Mouse (Mus musculus) forebrain, embryonic 15.5 days (tissue): ENCODE data around the gene Pkd2l1. TPM values are rescaled to one million over a fixed set of nuclear protein-coding genes. Genes with fewer than 3 reads are reported as not detected.

Experiments
- ATAC-seq: fragments of 200-750 bp; cut with Nextera tagmentation; replicated peaks from 2 replicates; pipeline ENCODE4 v1.8.0; 2017; ENCODE audit warnings: mild to moderate bottlenecking, moderate TSS enrichment, moderate library complexity
- H3K27ac ChIP-seq: fragments of 300-500 bp; sonication (generic); replicated peaks from 2 replicates; pipeline ENCODE4 v1.5.1; 2015; ENCODE audit warnings: mild to moderate bottlenecking, inconsistent platforms
- H3K27me3 ChIP-seq: fragments of 300-500 bp; sonication (generic); 2 replicates; pipeline ENCODE4 v1.6.1; 2015; ENCODE audit warnings: inconsistent platforms
- H3K36me3 ChIP-seq: fragments of 300-500 bp; sonication (generic); 2 replicates; pipeline ENCODE4 v1.6.1; 2015; ENCODE audit warnings: mild to moderate bottlenecking, inconsistent platforms
- H3K4me1 ChIP-seq: fragments of 300-500 bp; sonication (generic); 2 replicates; pipeline ENCODE4 v1.6.1; 2015; ENCODE audit warnings: inconsistent platforms
- H3K4me2 ChIP-seq: fragments of 300-500 bp; sonication (generic); replicated peaks from 2 replicates; pipeline ENCODE4 v1.6.1; 2015; ENCODE audit warnings: mild to moderate bottlenecking, inconsistent platforms
- H3K4me3 ChIP-seq: fragments of 300-500 bp; sonication (generic); 2 replicates; pipeline ENCODE4 v1.5.1; 2015; ENCODE audit warnings: mild to moderate bottlenecking, inconsistent platforms
- H3K9ac ChIP-seq: fragments of 300-500 bp; sonication (generic); replicated peaks from 2 replicates; pipeline ENCODE4 v1.6.1; 2015; ENCODE audit warnings: mild to moderate bottlenecking, inconsistent platforms
- H3K9me3 ChIP-seq: fragments of 300-500 bp; sonication (generic); 2 replicates; pipeline ENCODE4 v1.6.1; 2016; ENCODE audit warnings: inconsistent platforms
- WGBS: fragments of 180-500 bp; shearing (Covaris S2); methylation state at CpG from one replicate; pipeline ENCODE4 v1.1.7; 2015; ENCODE audit warnings: mixed read lengths; 5-methylcytosine and 5-hydroxymethylcytosine counted together
- polyA plus RNA-seq: library from polyadenylated mRNA; unstranded; fragments of >200 nt; fragmentation: Nextera tagmentation; extraction: Ambion mirVana; gene quantifications from 2 replicates; pipeline ENCODE4 v1.2.1, GENCODE M21; 2015

The Pkd2l1 gene
- polyA plus RNA-seq, 1 experiment from 2014 or later, result 0.13 TPM

DNA sequence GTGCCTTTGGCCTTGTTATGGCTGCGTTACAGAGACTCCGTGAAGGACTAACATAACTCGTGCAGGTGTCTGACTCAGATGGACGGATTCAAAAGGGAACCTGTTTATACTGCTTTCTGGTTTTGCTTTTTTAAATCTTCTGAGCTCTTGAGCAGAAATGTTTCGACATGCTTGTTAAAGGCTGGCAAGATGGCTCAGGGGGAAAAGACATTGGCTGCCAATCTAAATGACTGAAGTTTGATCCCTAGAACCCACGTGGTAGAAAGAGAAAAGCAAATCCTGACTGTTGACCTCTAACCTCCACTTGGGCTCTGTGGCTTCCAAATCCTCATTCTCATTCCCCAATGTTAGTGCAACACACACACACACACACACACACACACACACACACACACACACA lies 6.3 kb upstream of the Pkd2l1 start:
- ATAC-seq, result no peak
- Histone ChIP-seq H3K36me3 (no peaks in the 10 kb centered on the region), H3K4me1 (no peaks in the 10 kb centered on the region), H3K9me3 (no peaks in the 10 kb centered on the region), H3K4me3 (no peak overlapping the region), H3K9ac (no peak overlapping the region), H3K4me2 (no peak overlapping the region), H3K27ac (no peak overlapping the region), H3K27me3 (no peaks in the 10 kb centered on the region)
- WGBS, result 96% methylated on average over 6 of the region's 6 CpGs

DNA sequence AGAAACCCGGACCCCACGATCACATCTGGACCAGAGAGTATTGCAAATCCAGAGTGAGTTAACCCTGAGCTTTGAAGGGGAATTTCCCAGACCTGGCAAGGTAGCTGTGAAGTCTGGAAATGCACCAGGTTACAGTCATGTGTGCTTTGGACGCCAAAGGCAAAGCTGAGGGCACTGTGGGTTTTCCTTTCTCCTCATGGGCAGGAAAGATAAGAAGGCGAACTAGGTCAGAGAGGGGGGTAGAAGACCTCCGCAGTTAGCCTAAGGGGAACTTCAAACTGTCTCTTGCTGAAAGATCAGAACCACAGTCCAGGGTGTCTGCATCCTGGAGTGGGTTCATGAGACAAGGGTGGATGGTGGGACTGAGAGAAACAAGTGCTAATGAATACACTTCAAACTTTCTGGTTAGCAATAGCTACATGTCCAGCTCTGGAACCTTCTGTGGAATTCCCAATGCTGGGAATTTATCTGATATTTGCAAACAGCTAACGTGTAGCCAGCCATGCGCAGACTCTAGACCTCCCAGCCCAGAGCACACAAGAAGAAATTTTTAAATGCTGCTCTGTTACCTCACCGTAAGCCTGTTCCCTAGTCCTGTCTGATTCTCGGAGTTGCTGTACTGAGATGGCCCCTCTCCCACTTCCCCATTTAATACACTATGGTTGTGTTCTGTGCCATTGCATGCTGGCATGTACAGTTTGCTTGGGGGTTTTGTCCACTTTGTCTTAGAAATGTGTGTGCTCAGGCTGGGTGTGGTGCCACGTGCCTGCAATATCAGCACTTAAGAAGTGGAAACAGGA lies 5.0 kb upstream of the Pkd2l1 start:
- no peak for ATAC-seq
- WGBS, result 92% methylated on average over 10 of the region's 10 CpGs
- no peak overlapping the region for H3K9ac ChIP-seq
- no peak overlapping the region for H3K4me3 ChIP-seq
- no peak overlapping the region for H3K4me2 ChIP-seq
- H3K4me1 ChIP-seq, result no peaks in the 10 kb centered on the region
- H3K36me3 ChIP-seq, result no peaks in the 10 kb centered on the region
- no peaks in the 10 kb centered on the region for H3K27me3 ChIP-seq
- no peaks in the 10 kb centered on the region for H3K9me3 ChIP-seq
- H3K27ac ChIP-seq, result no peak overlapping the region

DNA sequence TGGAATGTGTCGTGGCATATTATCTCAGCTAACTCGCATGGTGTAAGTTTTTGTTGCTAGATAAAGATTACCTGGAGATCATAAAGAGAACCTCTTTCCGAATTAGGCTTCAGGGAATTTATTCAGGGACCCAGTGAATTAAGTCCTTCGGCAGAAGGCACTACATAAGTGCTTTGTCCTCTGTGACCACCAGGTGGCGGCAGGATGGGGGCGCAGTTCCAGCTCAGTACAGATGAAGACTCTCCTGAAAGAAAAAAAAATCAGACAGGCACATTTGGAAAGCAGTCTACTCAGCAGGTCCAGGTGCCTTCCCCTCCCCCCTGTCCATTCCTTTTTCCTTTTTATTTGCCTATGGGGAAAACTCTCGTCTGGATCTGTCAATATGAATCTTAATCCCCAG lies 2.9 kb upstream of the Pkd2l1 start:
- Histone ChIP-seq H3K9ac (no peak overlapping the region), H3K27me3 (no peaks in the 10 kb centered on the region), H3K36me3 (no peaks in the 10 kb centered on the region), H3K4me1 (no peaks in the 10 kb centered on the region), H3K4me3 (no peak overlapping the region), H3K4me2 (no peak overlapping the region), H3K27ac (no peak overlapping the region), H3K9me3 (no peaks in the 10 kb centered on the region)
- WGBS, result 9% methylated on average over 7 of the region's 7 CpGs
- no peak; the same call in 1 of the 2 replicates for ATAC-seq

DNA sequence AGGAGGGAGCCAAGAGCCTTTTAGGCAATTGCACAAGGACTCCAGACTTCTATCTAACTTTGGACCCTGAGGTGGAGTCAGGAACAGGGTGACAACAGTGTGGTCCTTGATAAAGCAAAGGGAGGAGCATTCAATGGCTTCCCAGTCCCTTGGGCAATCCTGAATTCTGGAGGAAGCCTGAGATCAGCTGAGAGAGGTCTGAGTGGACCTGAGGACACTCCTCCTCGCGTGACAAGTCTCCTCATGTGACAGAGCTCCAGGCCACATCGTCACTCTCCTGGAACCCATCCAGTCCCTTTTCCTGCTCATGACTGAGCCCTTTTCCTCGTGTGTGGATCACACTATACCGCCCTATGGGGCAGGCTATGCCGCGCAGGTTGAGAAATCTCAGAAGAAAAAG lies 1.7 kb upstream of the Pkd2l1 start:
- Histone ChIP-seq H3K4me2 (no peak overlapping the region), H3K4me1 (no peaks in the 10 kb centered on the region), H3K4me3 (no peak overlapping the region), H3K9ac (no peak overlapping the region), H3K27ac (no peak overlapping the region), H3K9me3 (no peaks in the 10 kb centered on the region), H3K36me3 (no peaks in the 10 kb centered on the region), H3K27me3 (no peaks in the 10 kb centered on the region)
- ATAC-seq, result no peak
- 89% methylated on average over 7 of the region's 7 CpGs for WGBS

DNA sequence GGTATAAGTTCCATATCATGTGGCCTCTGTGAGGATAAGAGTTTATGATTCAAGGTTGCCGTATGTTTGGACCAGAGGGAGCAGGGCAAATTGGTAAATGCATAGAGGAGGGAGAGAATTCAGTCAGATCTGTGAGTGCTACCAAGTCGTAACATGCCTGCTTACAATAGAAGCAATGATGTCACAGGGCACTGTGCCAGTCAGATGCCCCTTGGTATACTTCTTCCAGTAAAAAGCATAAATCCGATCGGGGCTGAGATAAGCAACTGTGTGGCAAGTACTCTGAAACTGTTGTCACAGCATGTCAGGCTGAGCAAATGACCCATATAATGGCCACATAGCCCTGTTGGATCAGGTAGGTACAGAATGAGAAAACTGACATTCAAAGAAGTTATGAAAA lies 3.2 kb downstream of the Pkd2l1 start:
- Histone ChIP-seq H3K36me3 (no peaks in the 10 kb centered on the region), H3K27ac (no peak overlapping the region), H3K27me3 (no peaks in the 10 kb centered on the region), H3K4me3 (no peak overlapping the region), H3K4me2 (no peak overlapping the region), H3K9me3 (no peaks in the 10 kb centered on the region), H3K9ac (no peak overlapping the region), H3K4me1 (no peaks in the 10 kb centered on the region)
- no peak for ATAC-seq
- 61% methylated on average over 4 of the region's 4 CpGs for WGBS

DNA sequence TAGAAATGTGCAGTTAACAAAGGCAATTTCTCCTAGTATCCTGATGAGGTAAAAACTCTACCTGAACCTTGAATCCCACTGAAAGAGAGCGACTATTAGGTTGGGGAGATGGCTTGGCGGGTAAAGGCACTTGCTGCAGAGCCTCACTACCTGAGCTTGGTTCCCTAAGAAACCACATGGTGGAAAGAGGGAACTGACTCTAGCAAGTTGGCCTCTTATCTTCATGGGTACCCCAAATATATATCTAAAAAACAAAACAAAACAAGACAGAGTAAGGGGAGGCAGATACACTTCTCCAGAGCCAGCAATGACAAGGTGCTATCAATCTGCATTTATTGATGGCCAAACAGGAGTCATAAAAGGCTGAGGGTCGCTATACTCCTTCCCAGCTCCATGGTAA lies 8.3 kb downstream of the Pkd2l1 start:
- Histone ChIP-seq H3K9me3 (no peaks in the 10 kb centered on the region), H3K36me3 (no peaks in the 10 kb centered on the region), H3K27ac (no peak overlapping the region), H3K4me2 (no peak overlapping the region), H3K27me3 (no peaks in the 10 kb centered on the region), H3K4me1 (no peaks in the 10 kb centered on the region), H3K9ac (no peak overlapping the region), H3K4me3 (no peak overlapping the region)
- ATAC-seq, result no peak
- 82% methylated on average over 3 of the region's 3 CpGs for WGBS

DNA sequence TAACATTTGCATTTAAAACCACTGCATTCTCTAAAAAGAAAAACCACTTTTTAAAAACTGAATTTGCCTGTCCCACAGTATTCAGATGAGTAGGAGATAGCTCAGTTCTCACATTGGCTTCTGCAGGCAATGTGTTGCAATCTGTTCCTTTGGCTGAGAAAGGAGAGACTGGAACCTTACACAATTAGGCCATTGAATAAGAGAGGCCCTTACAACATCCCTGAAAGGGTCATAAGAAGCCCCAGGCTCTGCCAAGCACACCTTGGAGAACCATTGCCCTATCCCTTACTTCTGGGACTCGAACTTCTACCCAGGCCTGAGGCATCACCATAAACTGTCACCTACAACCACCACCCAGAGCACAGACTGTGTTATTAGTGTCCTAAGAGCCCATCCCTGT lies 11.7 kb downstream of the Pkd2l1 start:
- H3K36me3 ChIP-seq, result no peaks in the 10 kb centered on the region
- no peaks in the 10 kb centered on the region for H3K9me3 ChIP-seq
- no peak for ATAC-seq
- no peaks in the 10 kb centered on the region for H3K4me1 ChIP-seq
- no peak overlapping the region for H3K4me3 ChIP-seq
- no peaks in the 10 kb centered on the region for H3K27me3 ChIP-seq
- H3K9ac ChIP-seq, result no peak overlapping the region
- WGBS, result 81% methylated on average over 1 of the region's 1 CpGs
- no peak overlapping the region for H3K4me2 ChIP-seq
- no peak overlapping the region for H3K27ac ChIP-seq

DNA sequence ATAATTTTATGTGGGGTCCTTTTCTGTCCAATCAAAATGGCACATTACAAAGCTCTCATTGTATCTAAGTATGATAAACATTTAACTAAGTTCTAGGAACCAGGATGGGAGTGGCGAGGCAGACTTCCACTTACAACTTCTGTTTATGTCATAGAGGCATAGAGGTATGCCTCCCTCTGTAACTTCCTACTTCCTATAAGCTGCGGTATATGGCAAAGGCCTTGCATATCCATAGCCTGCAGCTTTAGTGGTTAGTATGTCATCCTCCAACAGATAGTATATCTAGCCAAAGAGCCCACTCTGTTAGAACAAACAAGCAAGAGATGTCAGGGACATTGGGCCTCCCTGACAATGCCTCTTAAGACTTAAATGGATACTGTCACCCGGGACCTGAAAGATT lies 15.5 kb downstream of the Pkd2l1 start:
- H3K27me3 ChIP-seq, result no peaks in the 10 kb centered on the region
- H3K4me3 ChIP-seq, result no peak overlapping the region
- 91% methylated on average over 3 of the region's 3 CpGs for WGBS
- H3K27ac ChIP-seq, result no peak overlapping the region
- no peaks in the 10 kb centered on the region for H3K36me3 ChIP-seq
- H3K9ac ChIP-seq, result no peak overlapping the region
- no peaks in the 10 kb centered on the region for H3K9me3 ChIP-seq
- ATAC-seq, result no peak
- no peak overlapping the region for H3K4me2 ChIP-seq
- H3K4me1 ChIP-seq, result no peaks in the 10 kb centered on the region

DNA sequence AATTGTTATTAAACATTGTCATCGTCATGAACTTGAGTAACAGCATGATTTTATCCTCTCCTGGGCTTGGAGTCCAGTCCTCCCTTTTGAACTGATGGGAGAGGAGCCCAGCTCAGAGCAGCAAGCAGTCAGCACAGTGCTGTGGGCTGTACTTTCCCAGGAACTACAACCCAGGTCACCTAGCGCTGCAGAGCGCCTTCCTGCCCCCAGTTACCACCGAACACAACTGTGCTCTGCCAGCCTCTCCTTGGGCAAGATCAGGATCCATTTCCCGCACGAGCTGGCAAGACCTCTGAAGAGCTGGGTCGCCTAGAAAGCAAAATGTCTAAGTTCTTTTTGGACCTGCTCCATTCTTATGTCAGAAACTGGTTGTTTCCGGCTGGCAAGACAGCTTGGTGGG lies 17.4 kb downstream of the Pkd2l1 start:
- Histone ChIP-seq H3K4me1 (no peaks in the 10 kb centered on the region), H3K27me3 (no peaks in the 10 kb centered on the region), H3K4me2 (no peak overlapping the region), H3K4me3 (no peak overlapping the region), H3K9ac (no peak overlapping the region), H3K9me3 (no peaks in the 10 kb centered on the region), H3K36me3 (no peaks in the 10 kb centered on the region), H3K27ac (no peak overlapping the region)
- no peak for ATAC-seq
- 71% methylated on average over 8 of the region's 8 CpGs for WGBS

DNA sequence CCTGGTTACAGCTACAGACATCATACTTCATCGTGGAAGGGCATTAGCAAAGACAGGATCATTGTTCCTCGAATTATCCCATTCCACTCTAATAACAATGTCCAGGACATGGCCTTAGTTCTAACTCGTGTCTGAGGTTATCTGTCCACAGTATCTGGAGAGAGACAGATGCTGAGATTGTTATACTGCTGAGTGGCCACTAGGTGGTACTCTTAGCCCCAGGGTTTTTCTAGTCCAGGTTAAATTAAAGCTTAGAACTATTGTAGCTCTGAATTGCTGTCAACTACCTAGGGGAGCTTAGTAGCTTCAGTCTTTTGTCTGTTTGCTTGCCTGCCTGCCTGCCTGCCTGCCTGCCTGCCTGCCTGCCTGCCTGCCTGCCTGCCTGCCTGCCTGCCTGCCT lies 30.7 kb downstream of the Pkd2l1 start:
- Histone ChIP-seq H3K4me1 (no peaks in the 10 kb centered on the region), H3K9ac (no peak overlapping the region), H3K4me3 (no peak overlapping the region), H3K4me2 (no peak overlapping the region), H3K27me3 (peaks cover 4% of the 10 kb centered on the region; the same call in 1 of the 2 replicates), H3K9me3 (no peaks in the 10 kb centered on the region), H3K36me3 (no peaks in the 10 kb centered on the region), H3K27ac (no peak overlapping the region)
- no peak for ATAC-seq
- WGBS, result 14% methylated on average over 3 of the region's 3 CpGs

DNA sequence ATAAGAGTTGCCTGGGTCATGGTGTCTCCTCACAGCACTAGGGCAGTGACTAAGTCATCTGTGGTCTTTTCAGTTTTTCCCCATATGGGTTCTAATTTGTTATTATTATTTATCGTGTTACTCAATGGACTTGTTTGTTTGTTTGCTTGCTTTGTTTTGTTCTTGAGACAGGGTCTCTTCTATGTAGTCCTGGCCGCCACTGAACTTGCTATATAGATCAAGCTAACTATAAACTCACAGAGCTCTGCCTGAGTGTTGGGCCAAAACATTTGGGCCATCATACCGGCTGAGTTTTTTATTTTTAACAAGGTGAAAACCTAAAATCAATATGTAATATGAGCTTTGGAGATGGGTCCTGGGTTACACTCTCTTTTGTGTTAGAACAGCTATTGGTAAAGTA lies 32.9 kb downstream of the Pkd2l1 start:
- WGBS, result 86% methylated on average over 3 of the region's 3 CpGs
- H3K4me1 ChIP-seq, result no peaks in the 10 kb centered on the region

DNA sequence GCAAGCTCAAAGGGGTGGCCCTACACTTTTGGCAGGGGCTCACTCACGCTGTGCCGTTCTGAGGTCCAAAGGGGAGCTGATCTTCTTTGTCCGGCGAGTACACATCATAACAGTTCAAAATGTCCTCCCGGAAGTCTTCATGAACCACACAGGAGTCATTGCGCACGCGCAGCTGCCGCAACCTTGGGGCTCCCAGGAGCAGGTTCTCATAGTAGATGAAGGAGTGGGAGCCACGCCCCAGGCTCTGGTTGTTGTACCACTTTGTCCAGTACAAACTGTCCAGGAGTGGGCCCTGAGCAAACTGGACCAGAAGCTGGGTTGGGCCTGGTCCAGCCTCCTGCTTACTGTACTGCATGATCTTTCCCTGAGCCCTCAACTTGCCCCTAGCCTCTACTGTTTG lies 35.2 kb downstream of the Pkd2l1 start:
- Histone ChIP-seq H3K27ac (no peak overlapping the region), H3K4me1 (no peaks in the 10 kb centered on the region), H3K9me3 (no peaks in the 10 kb centered on the region), H3K9ac (no peak overlapping the region), H3K4me2 (no peak overlapping the region), H3K36me3 (no peaks in the 10 kb centered on the region), H3K4me3 (no peak overlapping the region), H3K27me3 (peaks cover 6% of the 10 kb centered on the region; the same call in 1 of the 2 replicates)
- 94% methylated on average over 10 of the region's 10 CpGs for WGBS
- ATAC-seq, result no peak

More for the DNA sequence above, 32.9 kb downstream of the Pkd2l1 start:
- no peak overlapping the region for H3K27ac ChIP-seq
- H3K4me2 ChIP-seq, result no peak overlapping the region
- H3K27me3 ChIP-seq, result peaks cover 6% of the 10 kb centered on the region; the same call in 1 of the 2 replicates
- H3K4me3 ChIP-seq, result no peak overlapping the region
- no peak overlapping the region for H3K9ac ChIP-seq
- no peaks in the 10 kb centered on the region for H3K36me3 ChIP-seq
- no peaks in the 10 kb centered on the region for H3K9me3 ChIP-seq
- no peak for ATAC-seq

DNA sequence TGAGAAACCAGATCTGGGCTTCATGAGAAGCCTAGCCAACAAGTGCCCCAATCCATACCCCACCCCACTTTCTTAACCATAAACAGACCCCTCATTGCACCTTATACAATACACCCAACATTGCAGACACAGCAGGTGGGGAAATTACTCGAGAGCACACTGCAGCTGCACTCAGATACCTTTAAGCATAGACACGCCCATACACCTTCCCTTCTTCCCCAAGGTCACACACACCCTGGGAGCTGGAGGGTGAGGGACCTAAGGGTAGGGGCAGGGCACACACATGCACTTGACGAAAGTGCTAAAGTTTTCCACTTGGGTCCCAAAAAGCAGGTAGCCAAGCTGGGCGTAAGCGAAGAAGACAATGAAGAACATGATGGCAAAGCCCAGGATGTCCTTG lies 38.5 kb downstream of the Pkd2l1 start:
- Histone ChIP-seq H3K9me3 (no peaks in the 10 kb centered on the region), H3K27ac (no peak overlapping the region), H3K27me3 (peaks cover 5% of the 10 kb centered on the region; the same call in 1 of the 2 replicates), H3K4me1 (no peaks in the 10 kb centered on the region), H3K9ac (no peak overlapping the region), H3K36me3 (no peaks in the 10 kb centered on the region), H3K4me3 (no peak overlapping the region), H3K4me2 (no peak overlapping the region)
- WGBS, result 84% methylated on average over 5 of the region's 5 CpGs
- ATAC-seq, result no peak
